Mouse (Mus musculus) CH12.LX (cell line): ENCODE measurements around the gene Adam12. TPM values are rescaled to one million over a fixed set of nuclear protein-coding genes. Genes with fewer than 3 reads are reported as not detected.

Experiments
- DNase-seq: peaks from one replicate; pipeline ENCODE4 v3.0.0-alpha.2; 2013; ENCODE audit errors: extremely low read depth
- H3K27ac ChIP-seq: 2 replicates; pipeline ENCODE4 v1.5.1; 2012; ENCODE audit warnings: low read depth, mild to moderate bottlenecking, control low read depth, moderate library complexity; ENCODE audit not compliant: insufficient read depth
- H3K27me3 ChIP-seq: replicated peaks from 2 replicates; pipeline ENCODE3; 2012; ENCODE audit warnings: inconsistent platforms
- H3K36me3 ChIP-seq, 2 experiments: replicated peaks in 1 of 2; 2 replicates each; pipeline versions ENCODE3 to v1.6.1; 2012; ENCODE audit warnings: inconsistent platforms in 1 of 2, low read length in 1 of 2, mild to moderate bottlenecking in 1 of 2, mixed read lengths in 1 of 2, moderate library complexity in 1 of 2; ENCODE audit not compliant: control insufficient read depth in 1 of 2, insufficient read depth in 1 of 2
- H3K4me1 ChIP-seq, 2 experiments: 2 replicates each; pipeline ENCODE4 v1.6.1; 2012; ENCODE audit warnings: inconsistent platforms in 1 of 2, moderate library complexity in 1 of 2; ENCODE audit not compliant: insufficient read depth in 2 of 2, control insufficient read depth in 1 of 2
- H3K4me2 ChIP-seq: 2 replicates; pipeline ENCODE4 v1.6.1; 2012; ENCODE audit warnings: low read depth, mild to moderate bottlenecking, control low read depth; ENCODE audit not compliant: poor library complexity, insufficient read depth, severe bottlenecking
- H3K4me3 ChIP-seq, 3 experiments: fragments of 150-350 bp in 1 of 3; sonication (generic) in 1 of 3; replicated peaks in 1 of 3; 2 replicates each; pipeline versions ENCODE3 to v1.5.1; 2011 to 2012; ENCODE audit warnings: low read depth in 2 of 3, low read length in 2 of 3, mild to moderate bottlenecking in 2 of 3, moderate library complexity in 2 of 3, control low read depth in 1 of 3, improper control_type of control experiment in 1 of 3, inconsistent platforms in 1 of 3, mixed read lengths in 1 of 3; ENCODE audit not compliant: poor library complexity in 1 of 3
- H3K79me2 ChIP-seq: replicated peaks from 2 replicates; pipeline ENCODE4 v1.6.1; 2012; ENCODE audit warnings: mild to moderate bottlenecking, moderate library complexity; ENCODE audit not compliant: control insufficient read depth, poor library complexity, insufficient read depth, severe bottlenecking; ENCODE audit errors: extremely low read depth
- H3K9ac ChIP-seq: 2 replicates; pipeline ENCODE4 v1.6.1; 2012; ENCODE audit warnings: low read depth, mild to moderate bottlenecking, control low read depth, moderate library complexity; ENCODE audit not compliant: insufficient read depth
- H3K9me3 ChIP-seq: replicated peaks from 2 replicates; pipeline ENCODE3; 2012; ENCODE audit warnings: low read length, inconsistent platforms, mixed read lengths
- CHD1 ChIP-seq: IDR thresholded peaks from 2 replicates; pipeline ENCODE4 v1.6.1; 2012; ENCODE audit warnings: low read depth, low read length, improper control_type of control experiment, inconsistent platforms
- CHD2 ChIP-seq: IDR thresholded peaks from 2 replicates; pipeline ENCODE4 v1.6.1; 2011; ENCODE audit warnings: low read length, improper control_type of control experiment
- CTCF ChIP-seq, 2 experiments: IDR thresholded peaks in 1 of 2; conservative IDR thresholded peaks in 1 of 2; 2 replicates each; pipeline ENCODE4 v1.5.1; 2011 to 2012; ENCODE audit warnings: low read depth in 2 of 2, low read length in 2 of 2, improper control_type of control experiment in 1 of 2, inconsistent platforms in 1 of 2, mild to moderate bottlenecking in 1 of 2, moderate library complexity in 1 of 2
- ETS1 ChIP-seq: conservative IDR thresholded peaks from 2 replicates; pipeline ENCODE4 v1.6.1; 2012; ENCODE audit warnings: low read depth, mild to moderate bottlenecking, inconsistent platforms, low read length, improper control_type of control experiment, moderate library complexity
- GABPA ChIP-seq: IDR thresholded peaks from 2 replicates; pipeline ENCODE4 v1.6.1; 2012; ENCODE audit warnings: low read depth, low read length, improper control_type of control experiment, inconsistent platforms; ENCODE audit not compliant: insufficient replicate concordance
- IRF4 ChIP-seq: IDR thresholded peaks from 2 replicates; pipeline ENCODE4 v1.6.1; 2014; ENCODE audit warnings: low read depth, mild to moderate bottlenecking, inconsistent platforms, low read length, improper control_type of control experiment
- JUN ChIP-seq: IDR thresholded peaks from 2 replicates; pipeline ENCODE4 v1.6.1; 2011; ENCODE audit warnings: low read depth, mild to moderate bottlenecking, low read length, improper control_type of control experiment, moderate library complexity; ENCODE audit not compliant: insufficient read depth
- JUND ChIP-seq: conservative IDR thresholded peaks from 2 replicates; pipeline ENCODE4 v1.6.1; 2011; ENCODE audit warnings: low read depth, low read length, improper control_type of control experiment
- KAT2A ChIP-seq: IDR thresholded peaks from 2 replicates; pipeline ENCODE4 v1.6.1; 2012; ENCODE audit warnings: low read length, improper control_type of control experiment, inconsistent platforms; ENCODE audit not compliant: insufficient replicate concordance
- MAZ ChIP-seq: IDR thresholded peaks from 2 replicates; pipeline ENCODE4 v1.6.1; 2012; ENCODE audit warnings: low read depth, mild to moderate bottlenecking, inconsistent platforms, low read length, improper control_type of control experiment, moderate library complexity
- MXI1 ChIP-seq: IDR thresholded peaks from 2 replicates; pipeline ENCODE4 v1.6.1; 2011; ENCODE audit warnings: mild to moderate bottlenecking, low read depth, low read length, improper control_type of control experiment
- NELFE ChIP-seq: IDR thresholded peaks from 2 replicates; pipeline ENCODE4 v1.6.1; 2011; ENCODE audit warnings: low read depth, low read length, improper control_type of control experiment
- RCOR1 ChIP-seq: conservative IDR thresholded peaks from 2 replicates; pipeline ENCODE4 v1.6.1; 2012; ENCODE audit warnings: low read depth, mild to moderate bottlenecking, inconsistent platforms, low read length, improper control_type of control experiment
- TBP ChIP-seq: conservative IDR thresholded peaks from 2 replicates; pipeline ENCODE4 v1.6.1; 2011; ENCODE audit warnings: low read depth, low read length, improper control_type of control experiment
- UBTF ChIP-seq: IDR thresholded peaks from 2 replicates; pipeline ENCODE4 v1.6.1; 2012; ENCODE audit warnings: low read depth, mild to moderate bottlenecking, inconsistent platforms, low read length, improper control_type of control experiment, moderate library complexity
- ZKSCAN1 ChIP-seq: IDR thresholded peaks from 2 replicates; pipeline ENCODE4 v1.6.1; 2012; ENCODE audit warnings: low read depth, inconsistent platforms, low read length, improper control_type of control experiment, borderline replicate concordance
- ZNF384 ChIP-seq: IDR thresholded peaks from 2 replicates; pipeline ENCODE4 v1.6.1; 2012; ENCODE audit warnings: low read depth, low read length, improper control_type of control experiment, inconsistent platforms
- dilution Hi-C: fragments of 300-500 bp; cut with MboI; formaldehyde crosslinking; loops from 2 replicates; pipeline ENCODE4 v1.14.3; 2020; ENCODE audit warnings: low sequenced_read_pairs; ENCODE audit not compliant: extremely low pct_unique_long_range_greater_than_20kb, extremely low pct_ligation_motif_present
- in situ Hi-C: fragments of 300-500 bp; cut with MboI; formaldehyde crosslinking; loops from 3 replicates; pipeline ENCODE4 v1.14.3; 2019; ENCODE audit warnings: low sequenced_read_pairs, low pct_ligation_motif_present, low pct_unique_long_range_greater_than_20kb, mixed read lengths
- polyA plus RNA-seq: library from polyadenylated mRNA; unstranded; fragments of >175 nt; gene quantifications from 2 replicates; pipeline ENCODE4 v1.2.1, GENCODE M21; 2012; ENCODE audit warnings: low read depth; ENCODE audit not compliant: insufficient read length
- total RNA-seq, 2 experiments: library from RNA; depleted of rRNA; stranded (reverse); fragments of 300-350 nt in 1 of 2; fragments of >200 nt in 1 of 2; gene quantifications; 2 replicates each; pipeline ENCODE4 v1.2.3; 2012 to 2014

The Adam12 gene
- total and polyA plus RNA-seq, 3 experiments = not detected

- Histone ChIP-seq H3K4me3 (no peak overlapping the region), H3K4me2 (no peak overlapping the region), H3K27ac (no peak overlapping the region), H3K4me1 (no peaks in the 10 kb centered on the region), H3K27me3 (no peaks in the 10 kb centered on the region), H3K9me3 (peaks cover 83% of the 10 kb centered on the region), H3K79me2 (no peaks in the 10 kb centered on the region), H3K9ac (no peak overlapping the region), H3K36me3 (no peaks in the 10 kb centered on the region)
- dilution Hi-C loops = no loop called here
- no peak for DNase-seq
- in situ Hi-C loops = no loop called here
- no peak for TF ChIP-seq CHD1
- no peak for TF ChIP-seq IRF4
- no peak for TF ChIP-seq ZNF384
- no peak for TF ChIP-seq GABPA
- TF ChIP-seq JUND = no peak
- no peak for TF ChIP-seq NELFE
- TF ChIP-seq MAZ = no peak
- no peak for TF ChIP-seq CTCF (conservative IDR thresholded peaks at IDR 0.05 in 1 of 2, IDR thresholded peaks at IDR 0.05 in 1 of 2; ENCODE audit: low read depth in 2 of 2, low read length in 2 of 2)
- TF ChIP-seq UBTF = no peak
- TF ChIP-seq CHD2 = no peak
- no peak for TF ChIP-seq ETS1
- TF ChIP-seq KAT2A = no peak
- no peak for TF ChIP-seq JUN
- no peak for TF ChIP-seq RCOR1
These were observed 40.5 kb upstream of the Adam12 start for GRCm38 (mm10) chr7:134272421-134272820.

DNA sequence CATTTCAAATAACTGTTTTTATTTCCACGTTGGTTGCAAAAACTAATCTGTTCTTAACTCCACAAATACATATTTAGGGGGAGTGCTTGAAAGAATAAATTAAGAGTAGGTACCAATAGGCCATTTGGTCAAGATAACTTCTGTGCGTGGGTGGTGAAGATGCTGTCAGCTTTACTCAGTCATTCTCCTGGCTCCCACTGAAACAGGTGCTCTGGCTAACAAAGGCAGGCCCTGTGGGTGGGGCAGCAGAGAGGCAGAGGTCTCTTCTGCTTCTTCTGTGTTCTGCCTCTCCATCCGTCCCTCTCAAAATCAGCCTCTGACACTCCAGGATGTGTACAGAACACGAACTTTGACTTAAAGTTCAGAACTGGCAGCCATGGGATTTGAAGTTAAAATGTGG, 33.8 kb upstream of the Adam12 start:
- no peak for DNase-seq
- no peaks in the 10 kb centered on the region for H3K4me1 ChIP-seq
- H3K4me2 ChIP-seq = no peak overlapping the region
- in situ Hi-C loops = no loop called here
- H3K36me3 ChIP-seq = no peaks in the 10 kb centered on the region
- H3K79me2 ChIP-seq = no peaks in the 10 kb centered on the region
- H3K4me3 ChIP-seq = no peak overlapping the region
- TF ChIP-seq TBP (no peak), MXI1 (no peak), KAT2A (no peak), ZKSCAN1 (no peak), NELFE (no peak)
- no peak overlapping the region for H3K27ac ChIP-seq
- H3K9me3 ChIP-seq = peaks cover 75% of the 10 kb centered on the region
- dilution Hi-C loops = no loop called here
- no peaks in the 10 kb centered on the region for H3K27me3 ChIP-seq
- H3K9ac ChIP-seq = no peak overlapping the region
